Mouse (Mus musculus): ENCODE data around the gene Slc26a3.

Slc26a3 gene

GRCm38 (mm10) chr12:31421901-31422574 lies 31.4 kb downstream of the Slc26a3 start:
- CTCF ChIA-PET = no interaction called here

DNA sequence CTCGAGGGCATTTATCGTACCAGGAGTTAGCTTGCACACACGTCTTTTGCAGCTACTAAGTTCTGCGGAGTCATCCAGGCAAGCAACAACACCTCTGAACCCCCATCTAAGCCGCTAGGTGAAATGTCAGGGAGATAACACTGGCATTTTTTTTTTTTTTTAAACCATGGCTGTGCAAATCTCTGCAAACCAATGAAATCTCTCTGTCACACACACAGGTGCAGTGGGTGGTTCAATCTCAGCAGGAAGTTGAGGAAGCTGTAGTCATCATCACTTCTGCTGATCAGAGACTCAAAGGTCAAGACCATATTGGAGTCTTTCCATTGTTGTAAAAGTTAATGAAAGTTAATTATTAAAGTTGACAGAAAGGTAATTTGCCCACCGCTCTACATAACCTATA lies 47.1 kb downstream of the Slc26a3 start:
- CTCF ChIA-PET = no interaction called here

DNA sequence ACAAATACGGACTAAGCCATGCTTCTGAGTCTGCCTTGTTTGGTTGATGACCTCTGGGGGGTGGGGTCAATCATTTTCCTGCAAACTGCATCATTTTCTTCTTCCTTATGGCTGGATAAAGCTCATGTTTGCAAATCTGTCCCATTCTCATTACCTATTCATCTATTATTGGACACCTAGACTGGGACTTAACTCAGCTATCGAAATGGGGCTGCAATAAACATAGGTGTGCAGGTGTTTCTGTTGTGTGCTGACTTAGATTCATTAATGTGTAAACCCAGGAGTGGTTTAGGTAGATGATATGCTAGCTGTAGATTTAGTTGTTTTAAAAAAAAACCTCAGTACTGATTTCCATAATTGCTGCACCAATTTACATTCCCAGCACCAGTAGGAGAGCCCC lies 48.9 kb downstream of the Slc26a3 start:
- CTCF ChIA-PET = no interaction called here

GRCm38 (mm10) chr12:31444131-31444546 lies 53.5 kb downstream of the Slc26a3 start:
- CTCF ChIA-PET = no interaction called here

DNA sequence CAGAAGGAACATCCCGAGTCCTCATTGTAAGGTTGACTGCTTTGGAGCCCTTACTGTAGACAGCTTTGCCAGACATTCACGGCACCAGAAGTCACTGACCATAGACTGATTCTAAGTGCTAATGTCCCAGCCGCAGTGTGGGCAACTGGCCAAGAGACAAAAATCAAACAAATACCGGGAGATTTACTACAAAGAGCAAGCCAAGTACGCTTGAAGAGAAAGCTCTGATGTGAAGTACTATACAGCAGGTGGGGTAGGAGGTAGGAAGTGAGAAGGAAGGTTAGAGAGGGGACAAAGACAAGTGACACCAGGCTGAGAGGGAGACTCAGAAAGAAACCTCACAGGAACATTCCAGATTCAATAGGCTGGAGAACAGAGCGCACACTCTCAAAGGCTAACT lies 54.2 kb downstream of the Slc26a3 start:
- CTCF ChIA-PET = no interaction called here

GRCm38 (mm10) chr12:31449341-31449740 lies 58.7 kb downstream of the Slc26a3 start:
- CTCF ChIA-PET = no interaction called here

GRCm38 (mm10) chr12:31456271-31456670 lies 65.6 kb downstream of the Slc26a3 start:
- CTCF ChIA-PET = no interaction called here

- CTCF ChIA-PET = no interaction called here
These were observed 67.8 kb downstream of the Slc26a3 start for GRCm38 (mm10) chr12:31458474-31458873.

GRCm38 (mm10) chr12:31460270-31460669 lies 69.6 kb downstream of the Slc26a3 start:
- CTCF ChIA-PET = interaction anchor here (0.5 kb wide), 1 partner anchor 438 kb away, joined by 3 read pairs; no protein-coding TSS in a partner anchor

GRCm38 (mm10) chr12:31461371-31461770 lies 70.7 kb downstream of the Slc26a3 start:
- CTCF ChIA-PET = interaction anchor here (0.6 kb wide), 1 partner anchor 118 kb away, joined by 4 read pairs; no protein-coding TSS in a partner anchor

- CTCF ChIA-PET = no interaction called here
These were observed 71.9 kb downstream of the Slc26a3 start for GRCm38 (mm10) chr12:31462615-31463014.

DNA sequence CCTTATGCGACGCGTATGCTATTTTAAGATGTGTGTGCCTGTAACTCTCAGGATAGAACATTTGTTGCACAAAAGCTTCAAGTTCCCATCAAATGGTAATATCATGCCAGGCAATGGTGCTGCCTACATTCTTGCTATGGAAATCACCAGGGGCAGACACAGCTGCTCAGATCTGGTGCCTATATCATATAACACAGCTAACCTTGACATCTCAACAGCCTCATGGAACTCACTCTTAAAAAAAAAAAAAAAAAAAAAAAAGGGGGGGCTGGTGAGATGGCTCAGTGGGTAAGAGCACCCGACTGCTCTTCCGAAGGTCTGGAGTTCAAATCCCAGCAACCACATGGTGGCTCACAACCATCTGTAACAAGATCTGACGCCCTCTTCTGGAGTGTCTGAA lies 87.5 kb downstream of the Slc26a3 start:
- CTCF ChIA-PET = interaction anchor here (0.7 kb wide), 1 partner anchor 278 kb away, joined by 4 read pairs; no protein-coding TSS in a partner anchor

DNA sequence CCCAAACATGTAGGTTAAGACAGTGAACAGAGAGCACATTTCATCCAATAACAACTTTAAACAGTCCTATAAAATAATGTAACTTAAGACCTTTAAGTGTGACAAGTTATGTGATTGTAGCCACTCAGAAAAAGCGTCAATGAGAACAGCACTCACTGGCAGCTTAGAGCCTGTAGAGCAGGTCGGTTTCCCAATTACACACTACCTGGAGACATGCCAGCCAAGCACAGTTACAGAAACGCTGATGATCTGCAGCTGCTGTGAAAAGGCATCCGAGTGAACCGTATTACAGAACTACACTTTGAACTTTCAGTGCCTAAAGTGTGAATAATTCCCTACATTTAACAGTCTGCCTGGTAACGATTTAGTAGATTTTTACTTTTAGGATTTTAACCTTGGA lies 95.8 kb downstream of the Slc26a3 start:
- CTCF ChIA-PET = no interaction called here

- CTCF ChIA-PET = interaction anchor here (0.5 to 0.6 kb wide), 2 partner anchors 14 to 233 kb away, joined by 3 to 5 read pairs; no protein-coding TSS in a partner anchor
These were observed 108.3 kb downstream of the Slc26a3 start for GRCm38 (mm10) chr12:31498936-31499313.

DNA sequence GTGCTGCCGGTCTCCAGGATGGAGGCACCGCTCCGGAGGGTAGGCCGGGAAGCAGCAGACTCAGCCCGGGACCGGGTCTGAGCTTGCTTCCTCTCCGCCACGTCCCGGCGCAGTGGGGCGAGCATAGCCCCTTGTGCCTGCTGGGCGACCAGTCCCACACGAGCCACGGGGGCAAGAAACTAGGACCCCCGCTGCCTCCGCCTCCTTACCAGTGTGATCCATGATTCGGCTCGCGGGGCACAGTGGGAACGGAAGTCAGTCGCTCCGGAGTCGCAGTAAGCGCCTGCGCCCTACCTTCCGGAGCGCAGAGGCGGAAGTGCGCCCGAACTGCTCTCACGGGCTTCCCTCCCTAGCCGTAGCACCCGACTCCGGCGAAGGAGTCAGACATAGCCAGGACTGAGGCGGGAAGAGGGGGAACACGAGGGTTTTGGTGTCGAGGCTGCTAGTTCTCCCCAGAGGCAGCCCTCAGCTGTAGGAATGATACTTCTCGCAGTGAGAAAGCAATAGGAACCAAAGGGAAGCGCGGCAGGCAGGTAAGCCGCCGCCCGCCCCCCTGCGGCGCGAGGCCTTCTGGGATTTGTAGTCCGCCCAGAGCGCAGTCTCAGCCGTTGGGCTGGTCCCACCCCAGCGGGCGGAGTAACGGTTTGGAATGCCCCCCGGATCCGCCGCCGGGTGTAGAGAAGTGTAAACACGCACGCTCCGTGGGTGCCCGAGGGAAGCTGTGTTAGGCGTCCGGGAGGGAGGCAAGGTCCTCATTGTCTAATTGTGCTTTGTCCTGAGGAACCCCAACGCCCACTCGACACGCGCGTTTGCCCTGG lies 108.9 kb downstream of the Slc26a3 start, which contains the start of gene Cbll1:
TSS of gene Cbll1 (minus strand) at position 303 of the 818 bp plus-strand sequence.
- CTCF ChIA-PET = no interaction called here

- CTCF ChIA-PET = no interaction called here
These were observed 109.5 kb downstream of the Slc26a3 start for GRCm38 (mm10) chr12:31500196-31500595.

DNA sequence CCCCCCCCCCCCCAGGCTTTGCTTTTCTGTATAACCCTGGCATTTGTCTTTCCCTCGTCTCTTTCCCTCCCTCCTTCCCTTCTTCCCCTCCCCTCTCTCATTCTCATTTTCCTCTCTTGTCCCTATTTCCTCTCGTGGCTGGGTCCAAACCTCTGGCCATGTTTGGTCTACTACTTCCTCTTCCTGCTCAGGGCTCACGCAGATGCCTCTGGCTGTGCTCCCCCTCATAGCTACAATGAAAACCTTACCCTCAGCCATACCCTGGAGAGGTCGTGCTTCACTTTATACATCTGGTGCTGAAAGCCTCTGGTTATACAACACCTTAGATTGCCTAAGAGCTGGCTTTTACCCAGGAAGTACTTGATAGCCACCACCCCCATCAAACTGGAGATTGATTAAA lies 110.6 kb downstream of the Slc26a3 start:
- CTCF ChIA-PET = interaction anchor here (0.7 kb wide), 1 partner anchor 188 kb away, joined by 9 read pairs; no protein-coding TSS in a partner anchor

DNA sequence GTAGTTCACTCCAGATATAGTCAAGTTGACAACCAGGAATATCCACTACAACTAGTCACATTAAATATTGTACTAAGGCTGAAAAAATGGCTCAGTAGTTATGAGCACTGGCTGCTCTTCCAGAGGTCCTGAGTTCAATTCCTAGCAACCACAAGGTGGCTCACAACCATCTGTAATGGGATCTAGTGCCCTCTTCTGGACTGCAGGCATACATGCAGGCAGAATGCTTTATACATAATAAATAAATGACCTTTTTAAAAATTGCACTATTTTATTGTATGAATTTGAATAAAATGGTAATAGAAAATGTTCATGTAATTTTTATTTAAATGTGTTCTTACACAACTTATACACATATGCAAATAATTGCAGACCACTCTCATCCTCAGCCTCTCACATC lies 112.5 kb downstream of the Slc26a3 start:
- CTCF ChIA-PET = no interaction called here

GRCm38 (mm10) chr12:31507718-31508364 lies 117.2 kb downstream of the Slc26a3 start:
- CTCF ChIA-PET = interaction anchor here (0.6 kb wide), 1 partner anchor 20 kb away, joined by 3 read pairs; no protein-coding TSS in a partner anchor

- CTCF ChIA-PET = interaction anchor here (0.6 kb wide), 1 partner anchor 20 kb away, joined by 3 read pairs; no protein-coding TSS in a partner anchor
These were observed 117.8 kb downstream of the Slc26a3 start for GRCm38 (mm10) chr12:31508496-31508895.

DNA sequence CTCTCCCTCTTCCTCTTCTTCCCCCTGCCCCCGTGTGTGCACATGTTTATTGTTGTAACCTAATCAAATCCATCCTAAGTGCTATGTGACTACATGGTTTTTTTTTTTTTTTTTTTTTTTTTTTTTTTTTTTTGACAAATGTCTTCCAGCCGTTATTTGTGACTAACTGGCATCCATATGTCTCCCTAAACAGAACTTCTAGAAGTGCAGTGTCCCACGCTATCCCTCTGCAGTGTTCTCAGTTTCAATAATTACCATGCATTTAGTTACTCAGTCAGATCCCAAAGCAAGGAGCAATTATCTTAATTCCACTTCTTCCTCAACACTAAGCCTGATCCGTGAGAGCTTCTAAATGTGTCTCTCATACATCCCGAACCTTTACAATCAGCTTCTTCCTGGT lies 120.5 kb downstream of the Slc26a3 start:
- CTCF ChIA-PET = no interaction called here

Data from spleen, embryonic (tissue).